Mouse (Mus musculus) limb, embryonic 10.5 days (tissue): ENCODE measurements at regions not wholly inside any gene's neighbourhood (a gene's known extent, or its start where the extent isn't known, plus 50 kb on each side); places are given as distances from the start of the nearest gene placed in this dataset.

ENCODE experiments used
- DNase-seq: peaks from one replicate; pipeline ENCODE4 v3.0.0-alpha.2; 2017; ENCODE audit warnings: low spot score
- H3K27ac ChIP-seq: fragments of 300-500 bp; sonication (generic); 2 replicates; pipeline ENCODE4 v1.5.1; 2016; ENCODE audit warnings: mild to moderate bottlenecking
- H3K27me3 ChIP-seq: fragments of 300-500 bp; sonication (generic); 2 replicates; pipeline ENCODE4 v1.6.1; 2016; ENCODE audit warnings: low read depth, mild to moderate bottlenecking; ENCODE audit not compliant: poor library complexity, severe bottlenecking
- H3K36me3 ChIP-seq: fragments of 300-500 bp; sonication (generic); 2 replicates; pipeline ENCODE4 v1.6.1; 2016; ENCODE audit warnings: mild to moderate bottlenecking, moderate library complexity
- H3K4me1 ChIP-seq: fragments of 300-500 bp; sonication (generic); 2 replicates; pipeline ENCODE4 v1.6.1; 2016
- H3K4me3 ChIP-seq: fragments of 300-500 bp; sonication (generic); 2 replicates; pipeline ENCODE4 v1.5.1; 2016; ENCODE audit warnings: mild to moderate bottlenecking, moderate library complexity
- H3K9me3 ChIP-seq: fragments of 300-500 bp; sonication (generic); replicated peaks from 2 replicates; pipeline ENCODE4 v1.6.1; 2016; ENCODE audit warnings: mild to moderate bottlenecking
- WGBS: fragments of 180-500 bp; shearing (Covaris S2); methylation state at CpG from one replicate; pipeline ENCODE4 v1.1.7; 2016; 5-methylcytosine and 5-hydroxymethylcytosine counted together

GRCm38 (mm10) chr10:68353692-68354232, 75.2 kb upstream of the Arid5b start:
- Histone ChIP-seq H3K4me3 (no peak overlapping the region), H3K27ac (peak overlapping the region; percentile 66)
- WGBS = 67% methylated on average over 18 of the region's 18 CpGs

GRCm38 (mm10) chr10:68351841-68352555, 73.5 kb upstream of the Arid5b start:
- H3K4me1 ChIP-seq = peaks cover 51% of the 10 kb centered on the region
- H3K27me3 ChIP-seq = 0 out of 2 replicates have a peak, but pooled peaks cover 3% of the 10 kb centered on the region
- WGBS = 90% methylated on average over 8 of the region's 8 CpGs

More at GRCm38 (mm10) chr10:68353692-68354232, 75.2 kb upstream of the Arid5b start:
- Histone ChIP-seq H3K9me3 (no peaks in the 10 kb centered on the region), H3K27me3 (0 out of 2 replicates have a peak, but pooled peaks cover 3% of the 10 kb centered on the region), H3K36me3 (no peaks in the 10 kb centered on the region), H3K4me1 (peaks cover 54% of the 10 kb centered on the region)
- DNase-seq = no peak

GRCm38 (mm10) chr10:68351441-68351840, 72.9 kb upstream of the Arid5b start:
- DNase-seq = no peak
- Histone ChIP-seq H3K27me3 (0 out of 2 replicates have a peak, but pooled peaks cover 3% of the 10 kb centered on the region), H3K27ac (no peak overlapping the region), H3K4me3 (no peak overlapping the region), H3K4me1 (peaks cover 50% of the 10 kb centered on the region), H3K9me3 (no peaks in the 10 kb centered on the region), H3K36me3 (no peaks in the 10 kb centered on the region)
- 83% methylated on average over 5 of the region's 5 CpGs for WGBS

More at GRCm38 (mm10) chr10:68351841-68352555, 73.5 kb upstream of the Arid5b start:
- Histone ChIP-seq H3K36me3 (no peaks in the 10 kb centered on the region), H3K4me3 (no peak overlapping the region), H3K9me3 (no peaks in the 10 kb centered on the region), H3K27ac (no peak overlapping the region)
- DNase-seq = no peak

- WGBS = 84% methylated on average over 12 of the region's 12 CpGs
- H3K36me3 ChIP-seq = no peaks in the 10 kb centered on the region
- no peaks in the 10 kb centered on the region for H3K9me3 ChIP-seq
- DNase-seq = no peak
- peaks cover 52% of the 10 kb centered on the region for H3K4me1 ChIP-seq
- H3K27ac ChIP-seq = no peak overlapping the region
- H3K4me3 ChIP-seq = no peak overlapping the region
- 0 out of 2 replicates have a peak, but pooled peaks cover 3% of the 10 kb centered on the region for H3K27me3 ChIP-seq
Observed at GRCm38 (mm10) chr10:68350798-68351197, 72.3 kb upstream of the Arid5b start.

- Histone ChIP-seq H3K27ac (no peak overlapping the region), H3K4me3 (no peak overlapping the region), H3K27me3 (0 out of 2 replicates have a peak, but pooled peaks cover 3% of the 10 kb centered on the region), H3K9me3 (peaks cover 2% of the 10 kb centered on the region; the same call in 1 of the 2 replicates), H3K36me3 (0 out of 2 replicates have a peak, but pooled peaks cover under 1% of the 10 kb centered on the region), H3K4me1 (peaks cover 38% of the 10 kb centered on the region)
- no peak for DNase-seq
- WGBS = 94% methylated on average over 7 of the region's 7 CpGs
Observed at GRCm38 (mm10) chr10:68347806-68348205, 69.3 kb upstream of the Arid5b start.

- peak overlapping the region; percentile 72 for H3K27ac ChIP-seq
- H3K9me3 ChIP-seq = peaks cover 7% of the 10 kb centered on the region
- 45% methylated on average over 18 of the region's 18 CpGs for WGBS
Observed at GRCm38 (mm10) chr10:68344991-68345720, 66.6 kb upstream of the Arid5b start.

GRCm38 (mm10) chr10:68344211-68344610, 65.7 kb upstream of the Arid5b start:
- H3K36me3 ChIP-seq = peaks cover 3% of the 10 kb centered on the region; the same call in 1 of the 2 replicates
- H3K4me3 ChIP-seq = no peak overlapping the region
- 96% methylated on average over 2 of the region's 2 CpGs for WGBS

More at GRCm38 (mm10) chr10:68344991-68345720, 66.6 kb upstream of the Arid5b start:
- Histone ChIP-seq H3K4me3 (0 out of 2 replicates have a peak overlapping the region, but pooled peaks have one; percentile 1), H3K4me1 (peaks cover 30% of the 10 kb centered on the region), H3K27me3 (0 out of 2 replicates have a peak, but pooled peaks cover 3% of the 10 kb centered on the region), H3K36me3 (peaks cover 3% of the 10 kb centered on the region; the same call in 1 of the 2 replicates)
- DNase-seq = peak; percentile 50

GRCm38 (mm10) chr10:68334054-68334453, 55.5 kb upstream of the Arid5b start:
- Histone ChIP-seq H3K36me3 (no peaks in the 10 kb centered on the region), H3K9me3 (no peaks in the 10 kb centered on the region), H3K27ac (no peak overlapping the region), H3K4me3 (no peak overlapping the region), H3K4me1 (no peaks in the 10 kb centered on the region), H3K27me3 (no peaks in the 10 kb centered on the region)
- DNase-seq = no peak
- 84% methylated on average over 5 of the region's 5 CpGs for WGBS

More at GRCm38 (mm10) chr10:68344211-68344610, 65.7 kb upstream of the Arid5b start:
- Histone ChIP-seq H3K27ac (no peak overlapping the region), H3K9me3 (peaks cover 7% of the 10 kb centered on the region), H3K4me1 (peaks cover 30% of the 10 kb centered on the region), H3K27me3 (0 out of 2 replicates have a peak, but pooled peaks cover 2% of the 10 kb centered on the region)
- no peak for DNase-seq
